Mouse (Mus musculus) CH12.LX (cell line): ENCODE results near the gene Spi1.
"Not testable (repeated sequence)": the region's sequence is repeated elsewhere in the genome, so short reads cannot be mapped to it uniquely, and the experiment has no call there.

Experiments
- EP300 ChIP-seq: IDR thresholded peaks from 2 replicates; pipeline ENCODE4 v1.6.1; 2011; ENCODE audit warnings: low read length, improper control_type of control experiment
- POLR2A ChIP-seq: IDR thresholded peaks from 2 replicates; pipeline ENCODE4 v1.6.1; 2011; ENCODE audit warnings: low read depth, mild to moderate bottlenecking, improper control_type of control experiment, low read length

DNA sequence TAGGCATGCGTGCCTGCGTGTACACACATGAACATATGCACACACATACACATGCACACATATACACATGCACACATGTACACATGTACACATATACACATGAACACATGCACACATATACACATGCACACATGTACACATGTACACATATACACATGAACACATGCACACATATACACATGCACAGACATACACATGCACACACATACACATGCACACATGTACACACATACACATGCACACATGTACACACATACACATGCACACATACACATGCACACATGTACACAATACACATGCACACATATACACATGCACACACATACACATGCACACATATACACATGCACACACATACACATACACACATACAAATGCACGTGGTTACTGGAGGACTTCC, 29.6 kb downstream of the Spi1 start:
- not testable (repeated sequence) for TF ChIP-seq POLR2A, EP300
